Mouse (Mus musculus) CH12F3 (cell line): ENCODE data around the gene Rhod.
"Not testable (repeated sequence)": the region's sequence is repeated elsewhere in the genome, so short reads cannot be mapped to it uniquely, and the experiment has no call there.

ENCODE experiments used
- in situ Hi-C: fragments of 300-500 bp; cut with MboI; formaldehyde crosslinking; loops from 2 replicates; pipeline ENCODE4 v1.14.3; 2020; ENCODE audit warnings: low sequenced_read_pairs

Rhod gene

GRCm38 (mm10) chr19:4439161-4439801 lies at the start of gene Rhod:
Gene Rhod, minus strand, starts transcription at chr19:4439432.
- in situ Hi-C loops = no loop called here

GRCm38 (mm10) chr19:4487877-4488276 lies 48.6 kb upstream of the Rhod start:
- in situ Hi-C loops = no loop called here

- in situ Hi-C loops = no loop called here
Observed at GRCm38 (mm10) chr19:4485006-4485405, 45.8 kb upstream of the Rhod start.

GRCm38 (mm10) chr19:4482111-4482859 lies 43.1 kb upstream of the Rhod start:
- in situ Hi-C loops = no loop called here

GRCm38 (mm10) chr19:4481326-4481725 lies 42.1 kb upstream of the Rhod start:
- in situ Hi-C loops = no loop called here

- in situ Hi-C loops = no loop called here
Observed at GRCm38 (mm10) chr19:4480041-4480440, 40.8 kb upstream of the Rhod start.

GRCm38 (mm10) chr19:4478190-4478516 lies 38.9 kb upstream of the Rhod start:
- in situ Hi-C loops = no loop called here

- in situ Hi-C loops = no loop called here
Observed at GRCm38 (mm10) chr19:4477345-4478189, 38.3 kb upstream of the Rhod start, which contains the start of gene Syt12. Gene Syt12, minus strand, starts transcription at chr19:4477447.

- in situ Hi-C loops = no loop called here
Observed at GRCm38 (mm10) chr19:4476601-4477257, 37.5 kb upstream of the Rhod start.

- in situ Hi-C loops = no loop called here
Observed at GRCm38 (mm10) chr19:4475224-4475925, 36.1 kb upstream of the Rhod start.

GRCm38 (mm10) chr19:4474739-4475138 lies 35.5 kb upstream of the Rhod start:
- in situ Hi-C loops = no loop called here

- in situ Hi-C loops = no loop called here
Observed at GRCm38 (mm10) chr19:4473549-4473948, 34.3 kb upstream of the Rhod start.

GRCm38 (mm10) chr19:4468363-4468762 lies 29.1 kb upstream of the Rhod start:
- in situ Hi-C loops = no loop called here

- in situ Hi-C loops = no loop called here
Observed at GRCm38 (mm10) chr19:4464666-4465065, 25.4 kb upstream of the Rhod start.

GRCm38 (mm10) chr19:4461981-4462380 lies 22.7 kb upstream of the Rhod start:
- in situ Hi-C loops = no loop called here

GRCm38 (mm10) chr19:4456227-4456626 lies 17.0 kb upstream of the Rhod start:
- in situ Hi-C loops = no loop called here

- in situ Hi-C loops = no loop called here
Observed at GRCm38 (mm10) chr19:4455071-4455800, 16.0 kb upstream of the Rhod start.

- in situ Hi-C loops = not testable (repeated sequence)
Observed at GRCm38 (mm10) chr19:4454040-4454439, 14.8 kb upstream of the Rhod start.

GRCm38 (mm10) chr19:4452525-4452924 lies 13.3 kb upstream of the Rhod start:
- in situ Hi-C loops = no loop called here

GRCm38 (mm10) chr19:4451965-4452364 lies 12.7 kb upstream of the Rhod start:
- in situ Hi-C loops = no loop called here
